Mouse (Mus musculus) midbrain, postnatal 0 days (tissue): Measurements from ENCODE around the gene Bnip1. TPM values are rescaled to one million over a fixed set of nuclear protein-coding genes. Genes with fewer than 3 reads are reported as not detected.

Experiments used
- ATAC-seq: fragments of 200-750 bp; cut with Nextera tagmentation; 2 replicates; pipeline ENCODE4 v1.8.0; 2017; ENCODE audit warnings: moderate number of reproducible peaks, mild to moderate bottlenecking, moderate TSS enrichment, moderate library complexity; ENCODE audit not compliant: low FRiP score
- DNase-seq: peaks from one replicate; pipeline ENCODE4 v3.0.0-alpha.2; 2015; ENCODE audit warnings: low spot score
- H3K27ac ChIP-seq: fragments of 300-500 bp; sonication (generic); 2 replicates; pipeline ENCODE4 v1.5.1; 2014; ENCODE audit warnings: low read depth, mild to moderate bottlenecking, low read length, mixed read lengths
- H3K27me3 ChIP-seq: fragments of 300-500 bp; sonication (generic); 2 replicates; pipeline ENCODE4 v1.6.1; 2014; ENCODE audit warnings: low read length, control low read depth, mixed read lengths; ENCODE audit not compliant: insufficient read depth
- H3K36me3 ChIP-seq: fragments of 300-500 bp; sonication (generic); 2 replicates; pipeline ENCODE4 v1.6.1; 2014; ENCODE audit warnings: low read length, control low read depth, mixed read lengths; ENCODE audit not compliant: insufficient read depth
- H3K4me1 ChIP-seq: fragments of 300-500 bp; sonication (generic); 2 replicates; pipeline ENCODE4 v1.6.1; 2014; ENCODE audit warnings: mild to moderate bottlenecking, control low read depth, antibody characterized with exemption, low read length, mixed read lengths; ENCODE audit not compliant: insufficient read depth
- H3K4me2 ChIP-seq: fragments of 300-500 bp; sonication (generic); 2 replicates; pipeline ENCODE4 v1.6.1; 2014; ENCODE audit warnings: low read depth, mild to moderate bottlenecking, low read length, mixed read lengths; ENCODE audit not compliant: poor library complexity, severe bottlenecking
- H3K4me3 ChIP-seq: fragments of 300-500 bp; sonication (generic); 2 replicates; pipeline ENCODE4 v1.5.1; 2014; ENCODE audit warnings: low read depth, mild to moderate bottlenecking, low read length, moderate library complexity
- H3K9ac ChIP-seq: fragments of 300-500 bp; sonication (generic); replicated peaks from 2 replicates; pipeline ENCODE4 v1.6.1; 2014; ENCODE audit warnings: mild to moderate bottlenecking, low read length, moderate library complexity, mixed read lengths; ENCODE audit not compliant: poor library complexity, severe bottlenecking
- H3K9me3 ChIP-seq: fragments of 300-500 bp; sonication (generic); 2 replicates; pipeline ENCODE4 v1.6.1; 2016; ENCODE audit warnings: low read length, control low read depth
- CTCF ChIP-seq: IDR thresholded peaks from 2 replicates; pipeline ENCODE4 v1.5.1; 2016; ENCODE audit warnings: antibody characterized with exemption, mild to moderate bottlenecking
- WGBS: fragments of 180-500 bp; shearing (Covaris S2); extraction: QIAGEN DNeasy Blood & Tissue Kit; methylation state at CpG from one replicate; pipeline ENCODE4 v1.1.7; 2014; 5-methylcytosine and 5-hydroxymethylcytosine counted together
- polyA plus RNA-seq: library from polyadenylated mRNA; unstranded; fragments of >200 nt; fragmentation: Nextera tagmentation; extraction: Ambion mirVana; gene quantifications from 2 replicates; pipeline ENCODE4 v1.2.1, GENCODE M21; 2015
- total RNA-seq: library from RNA; depleted of rRNA; stranded (reverse); fragments of >200 nt; gene quantifications from 2 replicates; pipeline ENCODE4 v1.2.3, GENCODE M21; 2014

Bnip1 gene
- total and polyA plus RNA-seq, 2 experiments from 2014 or later: 53.7 to 56.8 TPM

- no peak for TF ChIP-seq CTCF
- WGBS: 75% methylated on average over 6 of the region's 6 CpGs
- Histone ChIP-seq H3K27ac (no peak overlapping the region), H3K4me1 (no peaks in the 10 kb centered on the region), H3K9ac (no peak overlapping the region), H3K36me3 (peaks cover 7% of the 10 kb centered on the region), H3K4me2 (no peak overlapping the region), H3K27me3 (no peaks in the 10 kb centered on the region; the same call in 1 of the 2 replicates), H3K4me3 (no peak overlapping the region), H3K9me3 (no peaks in the 10 kb centered on the region)
- ATAC-seq (no peak), DNase-seq (no peak)
Observed at GRCm38 (mm10) chr17:26797379-26798128, 16.7 kb downstream of the Bnip1 start.

- 82% methylated on average over 3 of the region's 3 CpGs for WGBS
- Histone ChIP-seq H3K4me1 (no peaks in the 10 kb centered on the region), H3K9me3 (no peaks in the 10 kb centered on the region), H3K27ac (no peak overlapping the region), H3K4me2 (no peak overlapping the region), H3K27me3 (no peaks in the 10 kb centered on the region), H3K9ac (no peak overlapping the region), H3K36me3 (no peaks in the 10 kb centered on the region), H3K4me3 (no peak overlapping the region)
- ATAC-seq: no peak
- no peak for TF ChIP-seq CTCF
- DNase-seq: no peak
Observed at GRCm38 (mm10) chr17:26802886-26803285, 22.0 kb downstream of the Bnip1 start.

GRCm38 (mm10) chr17:26812607-26813006, 31.7 kb downstream of the Bnip1 start:
- ATAC-seq (no peak), DNase-seq (no peak)
- Histone ChIP-seq H3K4me3 (no peak overlapping the region), H3K36me3 (no peaks in the 10 kb centered on the region), H3K9ac (no peak overlapping the region), H3K4me1 (no peaks in the 10 kb centered on the region), H3K4me2 (no peak overlapping the region), H3K27me3 (no peaks in the 10 kb centered on the region), H3K27ac (no peak overlapping the region), H3K9me3 (no peaks in the 10 kb centered on the region)
- no peak for TF ChIP-seq CTCF
- WGBS: 71% methylated on average over 2 of the region's 2 CpGs

- no peaks in the 10 kb centered on the region for H3K9me3 ChIP-seq
- H3K4me1 ChIP-seq: no peaks in the 10 kb centered on the region
- H3K36me3 ChIP-seq: no peaks in the 10 kb centered on the region
- ATAC-seq (no peak), DNase-seq (no peak)
- H3K4me3 ChIP-seq: no peak overlapping the region
- WGBS: 85% methylated on average over 9 of the region's 9 CpGs
- TF ChIP-seq CTCF: no peak
- no peak overlapping the region for H3K27ac ChIP-seq
- no peak overlapping the region for H3K9ac ChIP-seq
- no peak overlapping the region for H3K4me2 ChIP-seq
- H3K27me3 ChIP-seq: peaks cover 4% of the 10 kb centered on the region; the same call in 1 of the 2 replicates
Observed at GRCm38 (mm10) chr17:26813497-26813896, 32.6 kb downstream of the Bnip1 start.

GRCm38 (mm10) chr17:26816810-26817209, 35.9 kb downstream of the Bnip1 start:
- Histone ChIP-seq H3K27me3 (peaks cover 4% of the 10 kb centered on the region; the same call in 1 of the 2 replicates), H3K4me1 (no peaks in the 10 kb centered on the region), H3K9me3 (no peaks in the 10 kb centered on the region), H3K27ac (no peak overlapping the region), H3K4me2 (no peak overlapping the region), H3K36me3 (no peaks in the 10 kb centered on the region), H3K4me3 (no peak overlapping the region), H3K9ac (no peak overlapping the region)
- TF ChIP-seq CTCF: no peak
- no peak for DNase-seq
- no peak for ATAC-seq
- 83% methylated on average over 6 of the region's 6 CpGs for WGBS

- Histone ChIP-seq H3K27me3 (peaks cover 4% of the 10 kb centered on the region; the same call in 1 of the 2 replicates), H3K4me3 (no peak overlapping the region), H3K9me3 (no peaks in the 10 kb centered on the region), H3K4me2 (no peak overlapping the region), H3K4me1 (no peaks in the 10 kb centered on the region), H3K27ac (no peak overlapping the region), H3K9ac (no peak overlapping the region), H3K36me3 (no peaks in the 10 kb centered on the region)
- TF ChIP-seq CTCF: no peak
- DNase-seq (no peak), ATAC-seq (no peak)
Observed at GRCm38 (mm10) chr17:26817776-26818175, 36.9 kb downstream of the Bnip1 start.
